Mouse (Mus musculus) layer of hippocampus, adult 9-10 months (tissue): Measurements from ENCODE around the gene Sesn1.
"Not testable (repeated sequence)": the region's sequence is repeated elsewhere in the genome, so short reads cannot be mapped to it uniquely, and the experiment has no call there.

Experiments
- DNase-seq: peaks from one replicate; pipeline ENCODE4 v3.0.0; 2022; ENCODE audit warnings: low spot score

Sesn1 gene

GRCm38 (mm10) chr10:41822573-41823281 lies 13.0 kb downstream of the Sesn1 start:
- DNase-seq: no peak

GRCm38 (mm10) chr10:41823282-41823675 lies 13.5 kb downstream of the Sesn1 start:
- DNase-seq: not testable (repeated sequence)

GRCm38 (mm10) chr10:41823916-41824315 lies 14.2 kb downstream of the Sesn1 start:
- DNase-seq: no peak

- DNase-seq: no peak
These were observed 15.3 kb downstream of the Sesn1 start for GRCm38 (mm10) chr10:41825041-41825440.

GRCm38 (mm10) chr10:41825996-41826395 lies 16.3 kb downstream of the Sesn1 start:
- DNase-seq: no peak

GRCm38 (mm10) chr10:41826526-41827116 lies 16.9 kb downstream of the Sesn1 start:
- no peak for DNase-seq

- no peak for DNase-seq
These were observed 18.0 kb downstream of the Sesn1 start for GRCm38 (mm10) chr10:41827784-41828183.

GRCm38 (mm10) chr10:41829191-41829590 lies 19.5 kb downstream of the Sesn1 start:
- DNase-seq: no peak

GRCm38 (mm10) chr10:41829980-41830379 lies 20.2 kb downstream of the Sesn1 start:
- no peak for DNase-seq

GRCm38 (mm10) chr10:41830445-41830844 lies 20.7 kb downstream of the Sesn1 start:
- no peak for DNase-seq

GRCm38 (mm10) chr10:41830851-41831522 lies 21.3 kb downstream of the Sesn1 start:
- peak; percentile 69 for DNase-seq

GRCm38 (mm10) chr10:41832191-41832590 lies 22.5 kb downstream of the Sesn1 start:
- no peak for DNase-seq

- DNase-seq: no peak
These were observed 24.4 kb downstream of the Sesn1 start for GRCm38 (mm10) chr10:41834131-41834530.

GRCm38 (mm10) chr10:41838911-41839310 lies 29.2 kb downstream of the Sesn1 start:
- DNase-seq: no peak

GRCm38 (mm10) chr10:41847737-41848136 lies 38.0 kb downstream of the Sesn1 start:
- no peak for DNase-seq

GRCm38 (mm10) chr10:41848721-41849120 lies 39.0 kb downstream of the Sesn1 start:
- DNase-seq: no peak

GRCm38 (mm10) chr10:41859820-41860219 lies 50.1 kb downstream of the Sesn1 start:
- DNase-seq: no peak

- no peak for DNase-seq
These were observed 50.5 kb downstream of the Sesn1 start for GRCm38 (mm10) chr10:41860275-41860688.

- DNase-seq: no peak
These were observed 53.3 kb downstream of the Sesn1 start for GRCm38 (mm10) chr10:41863053-41863452.

GRCm38 (mm10) chr10:41866069-41866837 lies 56.5 kb downstream of the Sesn1 start:
- DNase-seq: no peak

GRCm38 (mm10) chr10:41866838-41867154 lies 57.1 kb downstream of the Sesn1 start:
- DNase-seq: no peak

- DNase-seq: no peak
These were observed 58.2 kb downstream of the Sesn1 start for GRCm38 (mm10) chr10:41867956-41868355.

GRCm38 (mm10) chr10:41870101-41870500 lies 60.4 kb downstream of the Sesn1 start:
- no peak for DNase-seq
